Mouse (Mus musculus) urinary bladder, postnatal 14 days (tissue): ENCODE results near the gene Efcab1.
A peak's percentile ranks its signal among the peaks of the same experiment; 100 is the strongest.
"Not testable (repeated sequence)": the region's sequence is repeated elsewhere in the genome, so short reads cannot be mapped to it uniquely, and the experiment has no call there.

Experiments used
- DNase-seq: peaks from one replicate; pipeline ENCODE4 v3.0.0; 2021; ENCODE audit warnings: low spot score

Efcab1 gene

GRCm38 (mm10) chr16:14906393-14907100 is at the start of gene Efcab1:
Gene Efcab1, plus strand, starts transcription at chr16:14906606.
- peak; percentile 35 for DNase-seq

GRCm38 (mm10) chr16:14859443-14859842 is 47.0 kb upstream of the Efcab1 start:
- no peak for DNase-seq

GRCm38 (mm10) chr16:14884916-14885315 is 21.5 kb upstream of the Efcab1 start:
- no peak for DNase-seq

GRCm38 (mm10) chr16:14885372-14885771 is 21.0 kb upstream of the Efcab1 start:
- peak; percentile 32 for DNase-seq

GRCm38 (mm10) chr16:14892492-14892891 is 13.9 kb upstream of the Efcab1 start:
- DNase-seq, result no peak

GRCm38 (mm10) chr16:14893864-14894263 is 12.5 kb upstream of the Efcab1 start:
- no peak for DNase-seq

- DNase-seq, result peak; percentile 20
Measured at GRCm38 (mm10) chr16:14894713-14895112, 11.7 kb upstream of the Efcab1 start.

- DNase-seq, result no peak
Measured at GRCm38 (mm10) chr16:14895543-14895942, 10.9 kb upstream of the Efcab1 start.

GRCm38 (mm10) chr16:14930711-14931110 is 24.3 kb downstream of the Efcab1 start:
- not testable (repeated sequence) for DNase-seq

GRCm38 (mm10) chr16:14936478-14937166 is 30.2 kb downstream of the Efcab1 start:
- peak; percentile 70 for DNase-seq

- DNase-seq, result peak; percentile 31
Measured at GRCm38 (mm10) chr16:14939552-14939951, 33.1 kb downstream of the Efcab1 start.

GRCm38 (mm10) chr16:14939994-14940715 is 33.7 kb downstream of the Efcab1 start:
- DNase-seq, result peak; percentile 54

GRCm38 (mm10) chr16:14940898-14941297 is 34.5 kb downstream of the Efcab1 start:
- DNase-seq, result no peak

- peak; percentile 72 for DNase-seq
Measured at GRCm38 (mm10) chr16:14943530-14943929, 37.1 kb downstream of the Efcab1 start.

GRCm38 (mm10) chr16:14947561-14947960 is 41.2 kb downstream of the Efcab1 start:
- not testable (repeated sequence) for DNase-seq

- no peak for DNase-seq
Measured at GRCm38 (mm10) chr16:14951894-14952293, 45.5 kb downstream of the Efcab1 start.

GRCm38 (mm10) chr16:14959743-14960142 is 53.3 kb downstream of the Efcab1 start:
- DNase-seq, result no peak

- DNase-seq, result no peak
Measured at GRCm38 (mm10) chr16:14973696-14974095, 67.3 kb downstream of the Efcab1 start.

GRCm38 (mm10) chr16:14979228-14979627 is 72.8 kb downstream of the Efcab1 start:
- DNase-seq, result no peak

GRCm38 (mm10) chr16:14989614-14990268 is 83.3 kb downstream of the Efcab1 start:
- DNase-seq, result no peak

GRCm38 (mm10) chr16:14991001-14991400 is 84.6 kb downstream of the Efcab1 start:
- no peak for DNase-seq

GRCm38 (mm10) chr16:14992461-14993107 is 86.2 kb downstream of the Efcab1 start:
- no peak for DNase-seq
